Mouse (Mus musculus): Measurements from ENCODE around the gene Nfia. TPM values are rescaled to one million over a fixed set of nuclear protein-coding genes. Genes with fewer than 3 reads are reported as not detected.

Gene Nfia
- polyA plus RNA-seq (2021), result 40.5 TPM

DNA sequence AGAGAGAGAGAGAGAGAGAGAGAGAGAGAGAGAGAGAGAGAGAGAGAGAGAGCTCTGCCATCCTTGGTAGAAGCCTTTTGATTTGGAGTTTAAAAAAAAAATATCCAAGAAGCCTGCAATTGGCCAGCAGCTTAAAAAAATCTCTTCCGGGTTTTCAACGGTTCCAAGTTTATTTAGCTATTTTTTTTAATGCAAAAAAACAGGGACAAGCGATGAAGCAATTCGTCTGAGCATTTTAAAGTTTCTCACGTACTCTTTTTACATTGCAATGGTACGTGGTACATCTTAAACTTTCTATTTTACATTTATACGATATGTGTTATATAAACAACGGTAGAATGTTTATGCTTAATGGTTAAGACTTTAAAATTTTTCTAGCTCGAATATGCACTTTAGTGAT is at the start of gene Nfia:
Gene Nfia (plus strand): TSS at position 94 of the 400 bp plus-strand sequence.
- ChIA-PET CTCF (interaction anchor here (1.0 to 1.2 kb wide), 3 partner anchors 25 to 95 kb away, joined by 3 to 5 read pairs (median 4); no protein-coding TSS in a partner anchor), POLR2A (interaction anchor here (0.6 to 1.0 kb wide), 7 partner anchors 21 to 601 kb away, joined by 3 to 8 read pairs (median 5); no protein-coding TSS in a partner anchor)
- no peak for DNase-seq (ENCODE audit: low read depth, low spot score)

DNA sequence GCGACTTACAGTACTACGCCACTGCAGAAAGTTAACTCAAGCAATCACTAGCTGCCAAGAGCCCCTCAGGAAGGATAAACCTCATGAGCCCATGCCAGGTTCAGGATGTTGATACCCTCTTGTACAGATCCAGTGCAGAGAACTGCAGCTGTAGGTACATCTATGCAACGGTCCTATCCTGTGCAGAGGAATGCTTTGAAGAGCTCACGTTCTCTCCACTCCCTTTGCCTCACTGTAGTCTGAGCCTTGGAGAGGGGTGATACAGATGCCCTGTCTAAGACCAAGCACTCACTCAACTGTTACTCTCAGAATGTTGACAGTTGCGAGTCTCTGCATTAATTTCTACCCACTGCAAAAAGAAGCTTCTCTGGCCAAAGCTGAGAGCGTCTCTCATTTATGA is 49.2 kb upstream of the Nfia start:
- POLR2A ChIA-PET, result no interaction called here
- CTCF ChIA-PET, result interaction anchor here (1.7 kb wide), 1 partner anchor 9 kb away, joined by 5 read pairs; no protein-coding TSS in a partner anchor
- in situ Hi-C loops (cut with MboI; ENCODE audit: low pct_unique_long_range_greater_than_20kb), result no loop called here
- no peaks in the 10 kb centered on the region for H3K27me3 ChIP-seq
- no peak for TF ChIP-seq CTCF (IDR thresholded peaks at IDR 0.05)
- no peak for ATAC-seq
- DNase-seq (ENCODE audit: low read depth, low spot score), result no peak

More for the DNA sequence above, at the start of gene Nfia:
- no peak for TF ChIP-seq CTCF (IDR thresholded peaks at IDR 0.05)
- H3K27me3 ChIP-seq, result no peaks in the 10 kb centered on the region
- in situ Hi-C loops (cut with MboI; ENCODE audit: low pct_unique_long_range_greater_than_20kb), result loop anchor here (10.0 kb wide), 1 partner anchor 332 kb away; no protein-coding TSS in a partner anchor
- ATAC-seq, result no peak

DNA sequence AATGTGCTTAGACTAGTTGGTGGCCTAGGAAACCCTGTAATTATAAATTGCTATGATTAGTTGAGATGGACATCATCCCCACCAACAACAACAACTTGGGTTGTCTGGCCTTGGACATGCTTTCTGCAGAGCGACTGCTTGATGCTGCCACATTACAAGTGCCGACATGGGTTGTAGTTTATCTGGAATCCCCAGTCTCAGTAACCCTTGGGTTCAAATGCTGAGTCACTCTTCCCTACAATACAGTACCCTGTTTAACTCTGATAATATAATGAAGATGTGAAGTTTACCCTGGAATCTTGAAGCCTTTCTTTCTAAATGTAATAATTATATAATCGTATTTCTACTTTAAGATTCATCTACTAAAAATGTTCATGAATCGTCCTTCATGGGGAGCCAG is 44.0 kb upstream of the Nfia start:
- no peak for TF ChIP-seq CTCF (IDR thresholded peaks at IDR 0.05)
- ATAC-seq, result no peak
- CTCF ChIA-PET, result interaction anchor here (0.7 kb wide), 1 partner anchor 13 kb away, joined by 4 read pairs; no protein-coding TSS in a partner anchor

DNA sequence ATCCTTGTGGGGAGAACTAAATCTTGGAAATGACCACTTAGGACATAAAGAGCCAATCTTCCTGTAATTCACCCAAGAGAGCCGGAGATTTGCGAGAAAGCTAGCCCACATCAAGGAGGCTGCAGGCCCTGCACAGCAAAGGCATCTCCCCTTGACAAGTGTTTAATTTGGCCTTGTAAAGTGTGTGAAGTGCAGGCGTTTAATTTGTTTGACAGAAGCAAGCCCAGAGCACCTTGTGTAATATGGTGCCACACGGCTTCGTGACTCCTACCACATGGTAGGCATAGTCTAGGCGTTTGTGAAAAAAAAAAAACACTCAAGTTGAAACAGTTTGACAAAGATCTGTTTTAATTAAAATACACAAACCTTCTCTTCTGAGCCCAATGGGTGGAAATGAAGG is 42.5 kb upstream of the Nfia start:
- H3K27me3 ChIP-seq, result no peaks in the 10 kb centered on the region
- CTCF ChIA-PET, result no interaction called here
- no peak for TF ChIP-seq CTCF (IDR thresholded peaks at IDR 0.05)
- in situ Hi-C loops (cut with MboI; ENCODE audit: low pct_unique_long_range_greater_than_20kb), result no loop called here
- no peak for DNase-seq (ENCODE audit: low read depth, low spot score)
- POLR2A ChIA-PET, result no interaction called here
- ATAC-seq, result no peak

More for the DNA sequence above, 44.0 kb upstream of the Nfia start:
- POLR2A ChIA-PET, result no interaction called here
- H3K27me3 ChIP-seq, result no peaks in the 10 kb centered on the region
- in situ Hi-C loops (cut with MboI; ENCODE audit: low pct_unique_long_range_greater_than_20kb), result no loop called here
- DNase-seq (ENCODE audit: low read depth, low spot score), result no peak

DNA sequence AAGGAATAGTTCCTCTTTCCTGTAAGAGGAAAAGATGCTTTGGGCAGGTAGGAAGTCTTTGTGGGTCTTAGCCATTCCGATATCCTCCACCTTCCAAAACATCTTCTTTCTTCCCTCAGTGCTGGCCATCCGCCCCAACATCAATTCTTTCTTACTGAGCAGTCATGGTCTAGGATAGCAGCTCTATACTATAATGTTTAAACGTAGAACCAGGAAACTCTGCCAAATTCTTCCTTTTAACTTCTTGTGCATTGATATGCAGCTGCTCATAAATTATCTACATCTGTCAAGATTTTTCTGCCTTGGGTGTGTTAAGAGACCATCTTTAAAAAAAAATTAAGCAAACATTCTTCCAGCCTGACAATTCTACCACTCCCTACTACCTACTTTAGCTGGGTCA is 42.1 kb upstream of the Nfia start:
- ATAC-seq, result no peak
- TF ChIP-seq CTCF (IDR thresholded peaks at IDR 0.05), result no peak
- no peak for DNase-seq (ENCODE audit: low read depth, low spot score)
- H3K27me3 ChIP-seq, result no peaks in the 10 kb centered on the region
- in situ Hi-C loops (cut with MboI; ENCODE audit: low pct_unique_long_range_greater_than_20kb), result no loop called here
- POLR2A ChIA-PET, result no interaction called here
- CTCF ChIA-PET, result no interaction called here

DNA sequence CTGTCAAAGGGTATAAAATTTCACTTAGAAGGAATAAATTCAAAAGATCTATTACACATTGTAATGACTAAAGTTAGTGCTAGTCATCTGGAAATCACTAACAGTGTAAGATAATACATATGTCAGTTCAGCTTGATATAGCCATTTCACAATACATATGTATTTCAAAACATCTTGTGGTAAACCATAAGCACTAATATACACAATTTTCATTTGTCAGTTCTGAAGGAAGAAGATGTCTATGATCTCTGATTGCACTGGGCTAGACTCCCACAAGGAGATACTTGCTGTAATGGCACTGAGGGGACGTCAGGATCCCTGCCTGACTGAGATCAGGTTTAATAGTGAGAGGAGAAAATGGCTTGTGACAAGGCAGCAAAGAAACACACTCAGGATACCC is 39.1 kb upstream of the Nfia start:
- TF ChIP-seq CTCF (IDR thresholded peaks at IDR 0.05), result no peak
- no peak for DNase-seq (ENCODE audit: low read depth, low spot score)
- POLR2A ChIA-PET, result interaction anchor here (0.6 kb wide), 1 partner anchor 301 kb away, joined by 3 read pairs; no protein-coding TSS in a partner anchor
- in situ Hi-C loops (cut with MboI; ENCODE audit: low pct_unique_long_range_greater_than_20kb), result no loop called here
- CTCF ChIA-PET, result interaction anchor here (1.9 kb wide), 1 partner anchor 11 kb away, joined by 5 read pairs; no protein-coding TSS in a partner anchor
- ATAC-seq, result no peak
- no peaks in the 10 kb centered on the region for H3K27me3 ChIP-seq

DNA sequence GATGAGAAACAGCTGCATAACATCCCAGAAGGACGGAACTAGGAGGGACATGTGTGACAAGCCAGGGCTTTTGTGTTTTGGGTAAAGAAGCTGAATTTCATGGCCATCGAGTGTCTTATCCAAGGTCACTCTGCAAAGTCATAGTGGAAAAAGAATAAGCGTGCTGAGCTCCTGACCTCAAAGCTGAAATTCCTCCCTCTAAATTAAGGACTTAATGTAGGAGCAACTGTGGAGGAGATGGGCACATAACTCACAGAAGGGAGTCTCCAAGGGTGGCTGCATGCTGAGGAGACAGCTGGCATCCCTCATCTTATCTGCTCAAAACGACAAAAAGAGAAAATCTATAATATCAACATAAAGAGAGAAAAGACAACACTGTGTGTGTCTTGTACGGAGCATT is 28.6 kb upstream of the Nfia start:
- ChIA-PET CTCF (interaction anchor here (0.8 to 1.4 kb wide), 3 partner anchors 8 to 16 kb away, joined by 3 to 4 read pairs (median 3); no protein-coding TSS in a partner anchor), POLR2A (no interaction called here)
- no peak for TF ChIP-seq CTCF (IDR thresholded peaks at IDR 0.05)
- DNase-seq (ENCODE audit: low read depth, low spot score) (no peak), ATAC-seq (no peak)
- in situ Hi-C loops (cut with MboI; ENCODE audit: low pct_unique_long_range_greater_than_20kb), result loop anchor here (5.0 to 10.0 kb wide), 3 partner anchors 179 to 1047 kb away; no protein-coding TSS in a partner anchor
- no peaks in the 10 kb centered on the region for H3K27me3 ChIP-seq

DNA sequence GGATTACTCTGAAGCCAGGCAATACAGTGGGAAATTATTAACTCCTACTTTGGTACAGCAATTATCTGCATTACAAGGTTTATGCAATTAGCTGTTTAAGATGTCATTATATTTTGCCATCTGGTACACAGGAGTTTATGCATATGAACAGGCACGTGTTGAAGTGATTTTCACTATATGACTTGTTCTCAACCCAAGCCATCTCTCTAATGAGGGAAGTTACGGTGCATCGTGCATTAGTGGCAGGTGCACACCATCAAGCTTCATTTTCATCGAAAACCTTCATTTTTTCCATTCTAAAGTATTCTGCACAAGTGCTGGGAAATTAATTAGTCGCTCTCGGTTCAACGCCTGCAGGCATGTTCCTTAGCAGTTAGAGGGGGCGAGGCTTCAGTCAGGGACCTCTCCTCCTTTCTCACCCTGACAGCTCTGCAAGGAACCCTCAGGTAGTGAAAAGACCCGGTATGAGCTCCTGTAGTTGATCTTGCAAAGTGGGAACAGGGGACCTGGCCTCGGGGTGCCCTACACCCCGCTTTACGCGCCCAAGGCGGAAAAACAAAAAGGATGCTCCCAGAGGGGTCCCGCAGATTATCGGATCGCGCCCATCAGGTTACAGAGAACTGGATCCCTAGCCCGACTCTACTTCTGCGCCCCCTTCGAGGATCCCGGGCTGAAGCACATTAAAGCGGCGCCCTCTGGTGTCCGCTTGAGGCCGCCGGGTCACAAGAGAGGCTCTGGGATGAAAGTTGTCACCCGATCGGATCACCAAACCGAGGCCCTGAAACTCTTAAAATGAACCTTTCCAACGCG is 27.0 kb upstream of the Nfia start:
- peak; percentile 92 for TF ChIP-seq CTCF (IDR thresholded peaks at IDR 0.05)
- in situ Hi-C loops (cut with MboI; ENCODE audit: low pct_unique_long_range_greater_than_20kb), result loop anchor here (5.0 to 10.0 kb wide), 2 partner anchors 181 to 587 kb away; no protein-coding TSS in a partner anchor
- DNase-seq (ENCODE audit: low read depth, low spot score), result no peak
- ChIA-PET POLR2A (interaction anchor here (0.6 to 1.1 kb wide), 2 partner anchors 27 to 160 kb away, joined by 3 read pairs; partner anchors contain the start of gene Nfia), CTCF (interaction anchor here (0.7 to 1.7 kb wide), 7 partner anchors 11 to 708 kb away, joined by 3 to 5 read pairs (median 3); no protein-coding TSS in a partner anchor)
- ATAC-seq, result peak; percentile 78
- no peaks in the 10 kb centered on the region for H3K27me3 ChIP-seq

DNA sequence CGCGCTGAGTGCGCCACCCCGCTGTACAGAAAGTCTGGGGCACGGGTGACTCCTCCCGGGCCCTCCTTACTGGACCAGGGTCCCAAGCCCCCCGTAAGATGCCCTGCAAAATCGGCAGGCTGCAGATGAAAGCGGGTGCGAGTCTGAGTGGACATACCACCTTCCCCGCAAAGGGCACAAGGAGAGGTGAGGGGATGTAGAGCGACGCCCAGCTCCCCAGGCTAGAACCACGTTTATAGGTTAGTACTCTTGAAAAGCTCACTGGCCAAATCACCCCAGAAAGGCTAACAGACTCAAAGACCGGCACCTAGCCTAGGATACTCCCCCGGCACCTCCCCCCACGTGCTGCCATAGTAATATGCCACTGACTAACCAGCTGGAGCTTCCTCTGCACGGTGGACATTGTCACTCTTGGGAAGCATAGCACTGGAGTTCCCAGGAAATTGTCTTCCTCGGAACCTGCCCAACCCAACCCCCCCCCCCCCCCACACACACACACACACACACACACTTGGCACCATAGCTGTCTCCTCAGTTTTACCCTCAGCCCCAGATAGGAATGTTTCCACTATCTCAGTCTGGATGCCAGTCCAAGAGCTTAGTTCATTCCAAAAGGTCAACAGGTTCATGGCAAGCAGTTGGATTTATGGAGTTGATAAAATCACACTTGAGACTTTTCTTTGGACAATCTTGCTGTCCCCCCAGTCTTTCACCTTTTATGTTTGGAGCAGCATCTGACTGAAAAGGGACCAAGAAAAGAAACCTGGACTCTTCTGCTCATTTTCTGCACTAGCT is 26.2 kb upstream of the Nfia start:
- no peak for TF ChIP-seq CTCF (IDR thresholded peaks at IDR 0.05)
- ChIA-PET POLR2A (interaction anchor here (0.6 to 1.1 kb wide), 2 partner anchors 26 to 83 kb away, joined by 3 to 4 read pairs; partner anchors contain the start of gene Nfia), CTCF (interaction anchor here (1.2 to 1.7 kb wide), 7 partner anchors 11 to 1049 kb away, joined by 3 to 10 read pairs (median 3); no protein-coding TSS in a partner anchor)
- no peak for ATAC-seq
- no peaks in the 10 kb centered on the region for H3K27me3 ChIP-seq
- no peak for DNase-seq (ENCODE audit: low read depth, low spot score)
- in situ Hi-C loops (cut with MboI; ENCODE audit: low pct_unique_long_range_greater_than_20kb), result loop anchor here (5.0 to 10.0 kb wide), 2 partner anchors 182 to 586 kb away; no protein-coding TSS in a partner anchor

DNA sequence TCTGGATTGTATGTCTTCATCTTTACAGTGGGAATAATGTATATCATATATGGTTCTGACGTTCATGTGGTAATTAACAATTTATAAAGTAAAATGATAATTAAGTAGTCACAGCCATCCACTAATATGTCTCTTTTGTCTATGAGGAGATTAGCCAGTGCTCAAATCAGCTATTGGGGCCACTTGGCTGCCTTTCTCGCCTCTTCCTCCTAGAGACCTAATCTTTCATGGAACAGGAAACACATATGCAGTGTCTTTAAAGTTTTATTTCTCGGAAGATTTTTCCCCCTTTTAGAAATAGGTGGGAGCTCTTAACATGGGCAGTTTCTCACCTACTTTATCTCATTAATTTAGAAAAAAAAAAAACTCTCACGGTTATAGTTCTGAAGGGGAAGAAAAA is 22.1 kb upstream of the Nfia start:
- DNase-seq (ENCODE audit: low read depth, low spot score), result no peak
- no peaks in the 10 kb centered on the region for H3K27me3 ChIP-seq
- no peak for TF ChIP-seq CTCF (IDR thresholded peaks at IDR 0.05)
- POLR2A ChIA-PET, result no interaction called here
- CTCF ChIA-PET, result interaction anchor here (0.8 to 2.4 kb wide), 2 partner anchors 9 to 24 kb away, joined by 3 to 6 read pairs; no protein-coding TSS in a partner anchor
- no peak for ATAC-seq
- in situ Hi-C loops (cut with MboI; ENCODE audit: low pct_unique_long_range_greater_than_20kb), result no loop called here
